Mouse (Mus musculus): ENCODE measurements around the gene 4933415F23Rik. TPM values are rescaled to one million over a fixed set of nuclear protein-coding genes. Genes with fewer than 3 reads are reported as not detected.

The 4933415F23Rik gene
- total RNA-seq (2012; rRNA removed) (not detected in 2 replicates), total RNA-seq (2014; rRNA removed) (not detected in 2 replicates), polyA plus RNA-seq (2012; ENCODE audit: insufficient read length, low read depth) (not detected in 2 replicates)

- TF ChIP-seq E2F4 (IDR thresholded peaks at IDR 0.05; ENCODE audit: insufficient replicate concordance, low read depth, low read length) (no peak), IRF4 (IDR thresholded peaks at IDR 0.05; ENCODE audit: low read depth, low read length) (no peak), MXI1 (IDR thresholded peaks at IDR 0.05; ENCODE audit: low read depth, low read length) (no peak), POLR2AphosphoS2 (IDR thresholded peaks at IDR 0.05; ENCODE audit: low read depth, low read length) (no peak), TCF12 (IDR thresholded peaks at IDR 0.05; ENCODE audit: low read depth, low read length) (no peak), MYC (IDR thresholded peaks at IDR 0.05; ENCODE audit: low read depth, low read length) (no peak), ZNF384 (IDR thresholded peaks at IDR 0.05; ENCODE audit: low read depth, low read length) (no peak)
- H3K9me3 ChIP-seq (replicated peaks; ENCODE audit: low read length), result peaks cover 6% of the 10 kb centered on the region
- no peaks in the 10 kb centered on the region for H3K27me3 ChIP-seq (replicated peaks)
- no peaks in the 10 kb centered on the region for H3K36me3 ChIP-seq (replicated peaks in 1 of 2; ENCODE audit: control insufficient read depth in 1 of 2, insufficient read depth in 1 of 2, low read length in 1 of 2)
- H3K27ac ChIP-seq (ENCODE audit: insufficient read depth, low read depth), result no peak within 1 kb of the TSS
- in situ Hi-C loops (cut with MboI; ENCODE audit: low pct_ligation_motif_present, low pct_unique_long_range_greater_than_20kb, low sequenced_read_pairs) (no loop called here), dilution Hi-C loops (cut with MboI; ENCODE audit: extremely low pct_ligation_motif_present, extremely low pct_unique_long_range_greater_than_20kb, low sequenced_read_pairs) (no loop called here)
- no peak for DNase-seq (ENCODE audit: extremely low read depth)
- no peak within 1 kb of the TSS for H3K4me2 ChIP-seq (ENCODE audit: insufficient read depth, low read depth, poor library complexity, severe bottlenecking)
- H3K79me2 ChIP-seq (replicated peaks; ENCODE audit: control insufficient read depth, extremely low read depth, insufficient read depth, poor library complexity, severe bottlenecking), result no peaks in the 10 kb centered on the region
- no peaks in the 10 kb centered on the region for H3K4me1 ChIP-seq (ENCODE audit: control insufficient read depth in 1 of 2, insufficient read depth in 2 of 2)
- no peak within 1 kb of the TSS for H3K9ac ChIP-seq (ENCODE audit: insufficient read depth, low read depth)
- H3K4me3 ChIP-seq (replicated peaks in 1 of 3; ENCODE audit: low read depth in 2 of 3, low read length in 2 of 3, poor library complexity in 1 of 3), result no peak within 1 kb of the TSS
Observed at GRCm38 (mm10) chr1:23102021-23102420, at the start of gene 4933415F23Rik. Gene 4933415F23Rik (minus strand): TSS chr1:23102253.

GRCm38 (mm10) chr1:23151722-23152121 lies 49.7 kb upstream of the 4933415F23Rik start:
- Histone ChIP-seq H3K4me2 (ENCODE audit: insufficient read depth, low read depth, poor library complexity, severe bottlenecking) (no peak overlapping the region), H3K9ac (ENCODE audit: insufficient read depth, low read depth) (no peak overlapping the region), H3K4me1 (ENCODE audit: control insufficient read depth in 1 of 2, insufficient read depth in 2 of 2) (no peaks in the 10 kb centered on the region), H3K36me3 (replicated peaks in 1 of 2; ENCODE audit: control insufficient read depth in 1 of 2, insufficient read depth in 1 of 2, low read length in 1 of 2) (no peaks in the 10 kb centered on the region), H3K79me2 (replicated peaks; ENCODE audit: control insufficient read depth, extremely low read depth, insufficient read depth, poor library complexity, severe bottlenecking) (no peaks in the 10 kb centered on the region), H3K9me3 (replicated peaks; ENCODE audit: low read length) (no peaks in the 10 kb centered on the region), H3K27ac (ENCODE audit: insufficient read depth, low read depth) (no peak overlapping the region), H3K27me3 (replicated peaks) (no peaks in the 10 kb centered on the region), H3K4me3 (replicated peaks in 1 of 3; ENCODE audit: low read depth in 2 of 3, low read length in 2 of 3, poor library complexity in 1 of 3) (no peak overlapping the region)
- dilution Hi-C loops (cut with MboI; ENCODE audit: extremely low pct_ligation_motif_present, extremely low pct_unique_long_range_greater_than_20kb, low sequenced_read_pairs), result no loop called here
- TF ChIP-seq ETS1 (conservative IDR thresholded peaks at IDR 0.05; ENCODE audit: low read depth, low read length), result no peak
- no peak for TF ChIP-seq TBP (conservative IDR thresholded peaks at IDR 0.05; ENCODE audit: low read depth, low read length)
- TF ChIP-seq HCFC1 (IDR thresholded peaks at IDR 0.05; ENCODE audit: low read depth, low read length), result no peak
- TF ChIP-seq RAD21 (IDR thresholded peaks at IDR 0.05; ENCODE audit: low read depth, low read length), result no peak
- TF ChIP-seq CHD1 (IDR thresholded peaks at IDR 0.05; ENCODE audit: low read depth, low read length), result no peak
- TF ChIP-seq ELF1 (IDR thresholded peaks at IDR 0.05; ENCODE audit: low read depth, low read length), result no peak
- no peak for TF ChIP-seq ZMIZ1 (IDR thresholded peaks at IDR 0.05; ENCODE audit: low read depth, low read length)
- in situ Hi-C loops (cut with MboI; ENCODE audit: low pct_ligation_motif_present, low pct_unique_long_range_greater_than_20kb, low sequenced_read_pairs), result no loop called here
- no peak for DNase-seq (ENCODE audit: extremely low read depth)

All from CH12.LX (cell line).